Mouse (Mus musculus): ENCODE data around the gene Slc25a16.

DNA sequence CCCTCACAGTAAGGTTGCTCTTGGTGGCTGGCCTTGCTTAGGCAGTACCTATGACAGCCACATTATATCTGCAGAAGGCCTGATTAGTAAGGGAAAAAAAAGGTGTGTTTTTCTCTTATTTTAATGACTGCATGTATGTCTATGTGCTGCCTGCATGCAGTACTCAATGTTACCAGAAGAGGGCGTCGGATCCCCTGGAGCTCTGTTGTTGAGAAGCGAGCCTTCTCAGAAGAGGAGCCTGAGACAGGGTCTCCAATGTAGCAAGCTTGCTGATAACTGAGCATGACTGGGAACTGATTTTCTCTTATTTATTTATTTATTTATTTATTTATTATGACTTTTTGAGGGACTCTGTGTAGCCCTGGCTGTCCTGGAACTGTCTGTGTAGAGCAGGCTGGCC, 66.9 kb downstream of the Slc25a16 start:
- TF ChIP-seq POLR2A (IDR thresholded peaks at IDR 0.05; ENCODE audit: borderline replicate concordance, extremely low read depth, low read depth, low read length) (no peak), CTCF (IDR thresholded peaks at IDR 0.05; ENCODE audit: insufficient read depth, low read length) (peak; percentile 36)

Data from lung, adult 2 months (tissue).